Mouse (Mus musculus) forebrain, embryonic 13.5 days (tissue): ENCODE measurements around the gene Phf11d. TPM values are rescaled to one million over a fixed set of nuclear protein-coding genes. Genes with fewer than 3 reads are reported as not detected.
"Not testable (repeated sequence)": the region's sequence is repeated elsewhere in the genome, so short reads cannot be mapped to it uniquely, and the experiment has no call there.

Source experiments
- ATAC-seq: fragments of 200-750 bp; cut with Nextera tagmentation; 2 replicates; pipeline ENCODE4 v1.8.0; 2017
- H3K27ac ChIP-seq: fragments of 300-500 bp; sonication (generic); 2 replicates; pipeline ENCODE4 v1.5.1; 2015; ENCODE audit warnings: inconsistent platforms, mild to moderate bottlenecking, moderate library complexity
- H3K27me3 ChIP-seq: fragments of 300-500 bp; sonication (generic); 2 replicates; pipeline ENCODE4 v1.6.1; 2015; ENCODE audit warnings: mild to moderate bottlenecking, inconsistent platforms
- H3K36me3 ChIP-seq: fragments of 300-500 bp; sonication (generic); 2 replicates; pipeline ENCODE4 v1.6.1; 2015; ENCODE audit warnings: mild to moderate bottlenecking, inconsistent platforms; ENCODE audit not compliant: poor library complexity, severe bottlenecking
- H3K4me1 ChIP-seq: fragments of 300-500 bp; sonication (generic); 2 replicates; pipeline ENCODE4 v1.6.1; 2015; ENCODE audit warnings: inconsistent platforms
- H3K4me2 ChIP-seq: fragments of 300-500 bp; sonication (generic); 2 replicates; pipeline ENCODE4 v1.6.1; 2015; ENCODE audit warnings: inconsistent platforms, mild to moderate bottlenecking, moderate library complexity
- H3K4me3 ChIP-seq: fragments of 300-500 bp; sonication (generic); 2 replicates; pipeline ENCODE4 v1.5.1; 2015; ENCODE audit warnings: mild to moderate bottlenecking, inconsistent platforms
- H3K9ac ChIP-seq: fragments of 300-500 bp; sonication (generic); 2 replicates; pipeline ENCODE4 v1.6.1; 2015; ENCODE audit warnings: mild to moderate bottlenecking, inconsistent platforms
- H3K9me3 ChIP-seq: fragments of 300-500 bp; sonication (generic); replicated peaks from 2 replicates; pipeline ENCODE4 v1.6.1; 2016; ENCODE audit warnings: inconsistent platforms
- WGBS: fragments of 180-500 bp; shearing (Covaris S2); methylation state at CpG from one replicate; pipeline ENCODE4 v1.1.7; 2015; 5-methylcytosine and 5-hydroxymethylcytosine counted together
- polyA plus RNA-seq: library from polyadenylated mRNA; unstranded; fragments of >200 nt; fragmentation: Nextera tagmentation; extraction: Ambion mirVana; gene quantifications from 2 replicates; pipeline ENCODE4 v1.2.1, GENCODE M21; 2015

Phf11d gene
- polyA plus RNA-seq = 0.17 TPM in 1 of 2 replicates, not detected in the other

DNA sequence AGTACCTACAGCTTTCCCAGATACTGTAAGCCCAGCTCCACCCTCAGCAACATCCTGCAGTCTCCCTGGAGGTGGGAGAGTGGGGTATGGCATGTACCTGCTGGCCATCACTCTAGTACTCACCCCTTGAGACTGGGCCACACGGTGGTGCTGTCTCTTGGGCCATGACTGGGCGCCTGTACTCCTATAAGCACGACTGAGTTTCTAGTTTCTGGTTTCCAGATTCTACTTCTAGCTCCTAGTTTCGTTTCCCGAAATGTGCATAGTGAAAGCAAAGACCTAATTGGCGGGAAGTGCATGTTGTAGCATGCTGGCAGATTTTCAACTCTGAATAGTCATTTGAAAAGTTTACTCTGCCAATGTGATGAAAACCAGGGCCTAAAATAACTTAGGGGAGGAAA lies at the start of gene Phf11d:
Gene Phf11d, minus strand, starts transcription at position 227 of the 401 bp plus-strand sequence.
- no peaks in the 10 kb centered on the region for H3K9me3 ChIP-seq
- H3K27ac ChIP-seq = no peak within 1 kb of the TSS
- no peak within 1 kb of the TSS for H3K4me2 ChIP-seq
- no peaks in the 10 kb centered on the region for H3K36me3 ChIP-seq
- H3K4me1 ChIP-seq = no peaks in the 10 kb centered on the region
- H3K27me3 ChIP-seq = no peaks in the 10 kb centered on the region
- no peak within 1 kb of the TSS for H3K9ac ChIP-seq
- H3K4me3 ChIP-seq = no peak within 1 kb of the TSS
- WGBS = 83% methylated on average over 6 of the region's 6 CpGs
- ATAC-seq = no peak

- WGBS = 95% methylated on average over 2 of the region's 2 CpGs
Measured at GRCm38 (mm10) chr14:59414979-59415378, 49.7 kb upstream of the Phf11d start.

GRCm38 (mm10) chr14:59396999-59397398 lies 31.7 kb upstream of the Phf11d start:
- Histone ChIP-seq H3K4me2 (no peak overlapping the region), H3K9me3 (no peaks in the 10 kb centered on the region), H3K9ac (no peak overlapping the region), H3K36me3 (no peaks in the 10 kb centered on the region), H3K27me3 (no peaks in the 10 kb centered on the region), H3K4me3 (no peak overlapping the region), H3K4me1 (no peaks in the 10 kb centered on the region), H3K27ac (no peak overlapping the region)
- 89% methylated on average over 2 of the region's 2 CpGs for WGBS
- no peak for ATAC-seq

More at GRCm38 (mm10) chr14:59414979-59415378, 49.7 kb upstream of the Phf11d start:
- H3K36me3 ChIP-seq = peaks cover 18% of the 10 kb centered on the region
- not testable (repeated sequence) for H3K27me3 ChIP-seq, H3K27ac ChIP-seq, H3K9me3 ChIP-seq, H3K9ac ChIP-seq, H3K4me1 ChIP-seq, H3K4me3 ChIP-seq, H3K4me2 ChIP-seq, ATAC-seq

- Histone ChIP-seq H3K27ac (no peak within 1 kb of the TSS), H3K9me3 (no peaks in the 10 kb centered on the region), H3K27me3 (no peaks in the 10 kb centered on the region), H3K4me1 (no peaks in the 10 kb centered on the region), H3K4me2 (no peak within 1 kb of the TSS), H3K4me3 (no peak within 1 kb of the TSS), H3K9ac (no peak within 1 kb of the TSS), H3K36me3 (no peaks in the 10 kb centered on the region)
- WGBS = 88% methylated on average over 3 of the region's 3 CpGs
- ATAC-seq = no peak
Measured at GRCm38 (mm10) chr14:59395281-59395680, 30.0 kb upstream of the Phf11d start, which contains the start of gene Phf11c. Gene Phf11c, minus strand, starts transcription at chr14:59395381.

DNA sequence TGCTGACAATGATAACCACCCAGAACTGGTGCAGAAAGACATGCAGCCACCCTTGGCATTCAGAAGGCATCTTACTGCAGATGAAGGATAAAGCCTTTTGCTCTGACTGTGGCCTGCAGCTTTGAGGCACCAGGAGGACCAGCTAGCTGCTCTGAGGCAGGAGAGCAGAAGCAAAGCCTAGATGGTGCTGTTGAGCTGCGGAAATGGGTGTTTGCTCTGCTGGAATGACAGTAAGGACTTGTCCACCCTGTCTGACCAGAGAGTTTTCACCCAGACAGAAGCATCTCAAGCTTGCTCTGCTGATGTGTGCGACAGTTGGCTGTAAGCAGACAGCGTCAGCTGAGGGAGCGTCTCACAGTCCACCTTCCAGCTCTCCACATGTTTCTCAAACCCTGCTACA lies 24.9 kb upstream of the Phf11d start:
- H3K9ac ChIP-seq, H3K27me3 ChIP-seq, H3K36me3 ChIP-seq, H3K4me1 ChIP-seq, H3K4me2 ChIP-seq, H3K9me3 ChIP-seq, H3K27ac ChIP-seq, H3K4me3 ChIP-seq, ATAC-seq: not testable (repeated sequence)
- 79% methylated on average over 4 of the region's 4 CpGs for WGBS

DNA sequence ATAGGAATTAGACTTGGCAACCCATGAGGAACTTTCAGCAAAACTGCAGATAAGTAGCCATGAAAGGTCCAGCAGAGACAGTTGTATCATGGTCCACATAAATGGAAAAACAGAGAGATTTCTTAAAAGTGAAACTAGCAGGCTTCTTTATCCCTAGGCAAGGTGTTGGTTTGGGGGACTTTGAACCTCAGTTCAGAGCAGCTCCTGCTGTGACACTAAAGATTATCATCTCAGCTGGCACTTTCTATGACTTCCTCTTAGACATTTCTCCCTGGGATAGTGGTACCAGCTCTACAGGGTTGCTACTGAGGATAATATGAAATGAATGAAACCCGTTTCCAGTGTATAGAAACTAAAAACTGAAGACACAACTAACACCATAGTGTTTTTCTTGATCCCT lies 24.3 kb upstream of the Phf11d start:
- Histone ChIP-seq H3K36me3 (no peaks in the 10 kb centered on the region), H3K9me3 (no peaks in the 10 kb centered on the region), H3K9ac (no peak overlapping the region), H3K4me2 (no peak overlapping the region), H3K4me1 (no peaks in the 10 kb centered on the region), H3K27ac (no peak overlapping the region), H3K27me3 (no peaks in the 10 kb centered on the region), H3K4me3 (no peak overlapping the region)
- no peak for ATAC-seq
- 64% methylated on average over 1 of the region's 1 CpGs for WGBS

DNA sequence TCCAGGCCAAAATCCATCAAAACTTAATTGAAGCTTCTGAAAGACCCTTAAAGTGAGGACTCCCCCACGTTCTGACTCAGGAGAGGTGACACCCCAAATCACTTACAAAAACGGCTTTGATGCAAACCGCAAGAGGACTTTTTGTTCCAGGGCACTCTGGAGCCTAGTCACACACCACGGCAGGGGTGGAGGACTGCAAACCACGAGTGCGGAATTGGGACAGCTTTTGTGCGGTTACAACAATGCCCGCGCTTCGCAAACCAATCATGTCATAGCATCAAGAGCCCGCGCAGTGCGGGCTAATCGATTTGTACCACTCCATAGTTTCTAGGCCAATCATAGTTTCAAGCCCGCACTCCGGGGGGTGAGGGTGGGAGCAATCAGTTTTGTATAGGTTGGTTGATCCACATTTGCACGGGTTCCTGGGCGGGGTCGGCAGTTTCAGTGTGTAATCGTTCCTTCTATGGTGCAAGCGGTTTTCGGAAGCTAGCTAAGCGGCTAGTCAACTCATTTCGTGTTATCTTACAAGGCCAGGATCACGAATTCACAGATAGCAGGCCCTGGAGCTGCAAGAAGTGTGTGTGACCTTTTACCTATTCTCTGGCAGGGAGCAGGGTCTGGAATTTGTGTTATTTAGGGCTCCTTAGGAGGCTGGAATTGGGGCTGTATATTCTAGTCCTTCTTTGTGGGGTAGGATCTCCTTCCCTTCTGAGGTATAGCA lies 5.2 kb upstream of the Phf11d start:
- no peak overlapping the region for H3K4me2 ChIP-seq
- H3K27ac ChIP-seq = no peak overlapping the region
- 94% methylated on average over 25 of the region's 25 CpGs for WGBS
- ATAC-seq = no peak
- no peaks in the 10 kb centered on the region for H3K36me3 ChIP-seq
- H3K9me3 ChIP-seq = no peaks in the 10 kb centered on the region; the same call in 1 of the 2 replicates
- no peaks in the 10 kb centered on the region for H3K27me3 ChIP-seq
- no peak overlapping the region for H3K4me3 ChIP-seq
- no peak overlapping the region for H3K9ac ChIP-seq
- H3K4me1 ChIP-seq = no peaks in the 10 kb centered on the region

GRCm38 (mm10) chr14:59366386-59367105 lies 1.3 kb upstream of the Phf11d start:
- Histone ChIP-seq H3K27ac (no peak overlapping the region), H3K27me3 (no peaks in the 10 kb centered on the region), H3K4me1 (no peaks in the 10 kb centered on the region), H3K9ac (no peak overlapping the region), H3K9me3 (no peaks in the 10 kb centered on the region; the same call in 1 of the 2 replicates), H3K4me2 (no peak overlapping the region), H3K36me3 (no peaks in the 10 kb centered on the region), H3K4me3 (no peak overlapping the region)
- 87% methylated on average over 8 of the region's 8 CpGs for WGBS
- ATAC-seq = no peak

GRCm38 (mm10) chr14:59341189-59341588 lies 24.1 kb downstream of the Phf11d start, which contains the start of gene Phf11b:
Gene Phf11b, minus strand, starts transcription at chr14:59341351.
- H3K36me3 ChIP-seq, H3K27me3 ChIP-seq, H3K4me1 ChIP-seq, H3K4me2 ChIP-seq, ATAC-seq, H3K9ac ChIP-seq, H3K27ac ChIP-seq, H3K9me3 ChIP-seq, H3K4me3 ChIP-seq: not testable (repeated sequence)
- WGBS = 65% methylated on average over 1 of the region's 1 CpGs

GRCm38 (mm10) chr14:59339541-59339940 lies 25.7 kb downstream of the Phf11d start:
- 100% methylated on average over 1 of the region's 1 CpGs for WGBS
- H3K9me3 ChIP-seq = no peaks in the 10 kb centered on the region
- ATAC-seq = no peak

GRCm38 (mm10) chr14:59336056-59336455 lies 29.2 kb downstream of the Phf11d start:
- not testable (repeated sequence) for ATAC-seq, H3K27me3 ChIP-seq, H3K27ac ChIP-seq, H3K9ac ChIP-seq, H3K36me3 ChIP-seq, H3K4me1 ChIP-seq, H3K4me3 ChIP-seq, H3K4me2 ChIP-seq, H3K9me3 ChIP-seq
- 93% methylated on average over 3 of the region's 3 CpGs for WGBS

More at GRCm38 (mm10) chr14:59339541-59339940, 25.7 kb downstream of the Phf11d start:
- H3K9ac ChIP-seq = no peak overlapping the region
- H3K36me3 ChIP-seq = no peaks in the 10 kb centered on the region
- H3K4me2 ChIP-seq = no peak overlapping the region
- no peak overlapping the region for H3K27ac ChIP-seq
- no peaks in the 10 kb centered on the region for H3K27me3 ChIP-seq
- H3K4me3 ChIP-seq = no peak overlapping the region
- no peaks in the 10 kb centered on the region for H3K4me1 ChIP-seq

- ATAC-seq, H3K27me3 ChIP-seq, H3K9me3 ChIP-seq, H3K27ac ChIP-seq, H3K4me2 ChIP-seq, H3K4me1 ChIP-seq, H3K4me3 ChIP-seq, H3K9ac ChIP-seq, H3K36me3 ChIP-seq: not testable (repeated sequence)
- WGBS = 58% methylated on average over 3 of the region's 3 CpGs
Measured at GRCm38 (mm10) chr14:59330499-59330898, 34.8 kb downstream of the Phf11d start.
